Mouse (Mus musculus) midbrain, embryonic 13.5 days (tissue): ENCODE results near the gene Pcnx2. TPM values are rescaled to one million over a fixed set of nuclear protein-coding genes. Genes with fewer than 3 reads are reported as not detected.
A peak's percentile ranks its signal among the peaks of the same experiment; 100 is the strongest.

Experiments
- ATAC-seq: fragments of 200-750 bp; cut with Nextera tagmentation; 2 replicates; pipeline ENCODE4 v1.8.0; 2017; ENCODE audit warnings: mild to moderate bottlenecking, moderate TSS enrichment, moderate library complexity
- H3K27ac ChIP-seq: fragments of 300-500 bp; sonication (generic); 2 replicates; pipeline ENCODE4 v1.5.1; 2015; ENCODE audit warnings: inconsistent platforms, mild to moderate bottlenecking, moderate library complexity
- H3K27me3 ChIP-seq: fragments of 300-500 bp; sonication (generic); 2 replicates; pipeline ENCODE4 v1.6.1; 2015; ENCODE audit warnings: mild to moderate bottlenecking, inconsistent platforms
- H3K36me3 ChIP-seq: fragments of 300-500 bp; sonication (generic); 2 replicates; pipeline ENCODE4 v1.6.1; 2015; ENCODE audit warnings: mild to moderate bottlenecking, inconsistent platforms
- H3K4me1 ChIP-seq: fragments of 300-500 bp; sonication (generic); replicated peaks from 2 replicates; pipeline ENCODE4 v1.6.1; 2015; ENCODE audit warnings: inconsistent platforms
- H3K4me2 ChIP-seq: fragments of 300-500 bp; sonication (generic); replicated peaks from 2 replicates; pipeline ENCODE4 v1.6.1; 2015; ENCODE audit warnings: moderate library complexity, mild to moderate bottlenecking, inconsistent platforms
- H3K4me3 ChIP-seq: fragments of 300-500 bp; sonication (generic); replicated peaks from 2 replicates; pipeline ENCODE4 v1.5.1; 2015; ENCODE audit warnings: mild to moderate bottlenecking, inconsistent platforms
- H3K9ac ChIP-seq: fragments of 300-500 bp; sonication (generic); replicated peaks from 2 replicates; pipeline ENCODE4 v1.6.1; 2015; ENCODE audit warnings: mild to moderate bottlenecking, inconsistent platforms
- H3K9me3 ChIP-seq: fragments of 300-500 bp; sonication (generic); 2 replicates; pipeline ENCODE4 v1.6.1; 2016; ENCODE audit warnings: mild to moderate bottlenecking, inconsistent platforms
- WGBS: fragments of 180-500 bp; shearing (Covaris S2); methylation state at CpG from one replicate; pipeline ENCODE4 v1.1.7; 2015; 5-methylcytosine and 5-hydroxymethylcytosine counted together
- polyA plus RNA-seq: library from polyadenylated mRNA; unstranded; fragments of >200 nt; fragmentation: Nextera tagmentation; extraction: Ambion mirVana; gene quantifications from 2 replicates; pipeline ENCODE4 v1.2.1, GENCODE M21; 2015

Gene Pcnx2
- polyA plus RNA-seq, 1 experiment from 2014 or later = 3.8 TPM

- Histone ChIP-seq H3K4me2 (no peak overlapping the region), H3K4me1 (peaks cover 7% of the 10 kb centered on the region; the same call in 1 of the 2 replicates), H3K36me3 (peaks cover 62% of the 10 kb centered on the region), H3K9ac (no peak overlapping the region), H3K9me3 (no peaks in the 10 kb centered on the region), H3K27ac (no peak overlapping the region), H3K4me3 (no peak overlapping the region), H3K27me3 (no peaks in the 10 kb centered on the region)
- WGBS = 92% methylated on average over 9 of the region's 9 CpGs
- no peak for ATAC-seq
Measured at GRCm38 (mm10) chr8:125887549-125887948, 10.6 kb downstream of the Pcnx2 start.

- WGBS = 76% methylated on average over 3 of the region's 4 CpGs
- no peak for ATAC-seq
- Histone ChIP-seq H3K4me3 (no peak overlapping the region), H3K27ac (no peak overlapping the region), H3K4me1 (peaks cover 7% of the 10 kb centered on the region; the same call in 1 of the 2 replicates), H3K36me3 (peaks cover 26% of the 10 kb centered on the region), H3K9ac (no peak overlapping the region), H3K27me3 (no peaks in the 10 kb centered on the region), H3K4me2 (no peak overlapping the region), H3K9me3 (no peaks in the 10 kb centered on the region)
Measured at GRCm38 (mm10) chr8:125880447-125880846, 17.7 kb downstream of the Pcnx2 start.

GRCm38 (mm10) chr8:125873250-125873534 lies 24.9 kb downstream of the Pcnx2 start:
- no peak overlapping the region for H3K27ac ChIP-seq
- no peak overlapping the region for H3K4me2 ChIP-seq
- H3K9me3 ChIP-seq = no peaks in the 10 kb centered on the region
- peaks cover 15% of the 10 kb centered on the region for H3K36me3 ChIP-seq
- peaks cover 16% of the 10 kb centered on the region for H3K4me1 ChIP-seq
- ATAC-seq = no peak
- H3K9ac ChIP-seq = no peak overlapping the region
- 87% methylated on average over 2 of the region's 2 CpGs for WGBS
- H3K27me3 ChIP-seq = no peaks in the 10 kb centered on the region; the same call in 1 of the 2 replicates
- no peak overlapping the region for H3K4me3 ChIP-seq

- no peaks in the 10 kb centered on the region; the same call in 1 of the 2 replicates for H3K27me3 ChIP-seq
- H3K27ac ChIP-seq = no peak overlapping the region
- peaks cover 12% of the 10 kb centered on the region for H3K36me3 ChIP-seq
- no peak for ATAC-seq
- H3K9ac ChIP-seq = no peak overlapping the region
- 76% methylated on average over 9 of the region's 9 CpGs for WGBS
- H3K4me1 ChIP-seq = peaks cover 16% of the 10 kb centered on the region
- H3K4me3 ChIP-seq = no peak overlapping the region
- H3K4me2 ChIP-seq = no peak overlapping the region
- no peaks in the 10 kb centered on the region for H3K9me3 ChIP-seq
Measured at GRCm38 (mm10) chr8:125872501-125873249, 25.4 kb downstream of the Pcnx2 start.

- Histone ChIP-seq H3K9me3 (no peaks in the 10 kb centered on the region), H3K4me3 (no peak overlapping the region), H3K36me3 (peaks cover 7% of the 10 kb centered on the region; the same call in 1 of the 2 replicates), H3K4me2 (0 out of 2 replicates have a peak overlapping the region, but pooled peaks have one; percentile 7), H3K4me1 (peaks cover 16% of the 10 kb centered on the region), H3K9ac (no peak overlapping the region), H3K27ac (peak overlapping the region; percentile 74), H3K27me3 (no peaks in the 10 kb centered on the region; the same call in 1 of the 2 replicates)
- peak; percentile 95 for ATAC-seq
- 2% methylated on average over 7 of the region's 7 CpGs for WGBS
Measured at GRCm38 (mm10) chr8:125870821-125871321, 27.2 kb downstream of the Pcnx2 start.

GRCm38 (mm10) chr8:125870179-125870702 lies 27.9 kb downstream of the Pcnx2 start:
- Histone ChIP-seq H3K36me3 (peaks cover 7% of the 10 kb centered on the region; the same call in 1 of the 2 replicates), H3K4me1 (peaks cover 16% of the 10 kb centered on the region), H3K9me3 (no peaks in the 10 kb centered on the region), H3K9ac (no peak overlapping the region), H3K27me3 (no peaks in the 10 kb centered on the region; the same call in 1 of the 2 replicates), H3K4me2 (no peak overlapping the region), H3K4me3 (no peak overlapping the region), H3K27ac (peak overlapping the region; percentile 74)
- ATAC-seq = peak; percentile 62
- WGBS = 19% methylated on average over 6 of the region's 6 CpGs

- 78% methylated on average over 3 of the region's 3 CpGs for WGBS
- Histone ChIP-seq H3K27me3 (no peaks in the 10 kb centered on the region; the same call in 1 of the 2 replicates), H3K9me3 (no peaks in the 10 kb centered on the region), H3K9ac (no peak overlapping the region), H3K4me2 (no peak overlapping the region), H3K4me1 (peaks cover 16% of the 10 kb centered on the region), H3K36me3 (0 out of 2 replicates have a peak, but pooled peaks cover 2% of the 10 kb centered on the region), H3K27ac (peak overlapping the region; percentile 74), H3K4me3 (no peak overlapping the region)
- ATAC-seq = peak; percentile 37; the same call in 1 of the 2 replicates
Measured at GRCm38 (mm10) chr8:125869739-125870138, 28.4 kb downstream of the Pcnx2 start.

- H3K27ac ChIP-seq = no peak overlapping the region
- H3K4me1 ChIP-seq = peaks cover 16% of the 10 kb centered on the region
- no peak overlapping the region for H3K4me3 ChIP-seq
- no peaks in the 10 kb centered on the region; the same call in 1 of the 2 replicates for H3K27me3 ChIP-seq
- no peaks in the 10 kb centered on the region for H3K9me3 ChIP-seq
- 0 out of 2 replicates have a peak, but pooled peaks cover 2% of the 10 kb centered on the region for H3K36me3 ChIP-seq
- H3K9ac ChIP-seq = no peak overlapping the region
- 80% methylated on average over 7 of the region's 7 CpGs for WGBS
- no peak overlapping the region for H3K4me2 ChIP-seq
- no peak for ATAC-seq
Measured at GRCm38 (mm10) chr8:125868552-125868951, 29.6 kb downstream of the Pcnx2 start.

- no peak overlapping the region for H3K9ac ChIP-seq
- no peaks in the 10 kb centered on the region for H3K9me3 ChIP-seq
- no peak overlapping the region for H3K4me3 ChIP-seq
- H3K4me1 ChIP-seq = peaks cover 20% of the 10 kb centered on the region
- no peak for ATAC-seq
- H3K27me3 ChIP-seq = 0 out of 2 replicates have a peak, but pooled peaks cover 5% of the 10 kb centered on the region
- no peak overlapping the region for H3K4me2 ChIP-seq
- H3K27ac ChIP-seq = no peak overlapping the region
- 0 out of 2 replicates have a peak, but pooled peaks cover 2% of the 10 kb centered on the region for H3K36me3 ChIP-seq
- 87% methylated on average over 12 of the region's 12 CpGs for WGBS
Measured at GRCm38 (mm10) chr8:125866125-125866524, 32.0 kb downstream of the Pcnx2 start.

- H3K27ac ChIP-seq = no peak overlapping the region
- H3K4me2 ChIP-seq = no peak overlapping the region
Measured at GRCm38 (mm10) chr8:125857251-125857650, 40.9 kb downstream of the Pcnx2 start.

GRCm38 (mm10) chr8:125856160-125856559 lies 42.0 kb downstream of the Pcnx2 start:
- Histone ChIP-seq H3K36me3 (no peaks in the 10 kb centered on the region), H3K4me3 (no peak overlapping the region), H3K9me3 (no peaks in the 10 kb centered on the region), H3K9ac (no peak overlapping the region), H3K27ac (no peak overlapping the region), H3K27me3 (peaks cover 7% of the 10 kb centered on the region), H3K4me1 (peaks cover 22% of the 10 kb centered on the region), H3K4me2 (no peak overlapping the region)
- ATAC-seq = no peak
- 79% methylated on average over 4 of the region's 4 CpGs for WGBS

More at GRCm38 (mm10) chr8:125857251-125857650, 40.9 kb downstream of the Pcnx2 start:
- H3K36me3 ChIP-seq = no peaks in the 10 kb centered on the region
- H3K27me3 ChIP-seq = peaks cover 11% of the 10 kb centered on the region
- no peaks in the 10 kb centered on the region for H3K9me3 ChIP-seq
- H3K9ac ChIP-seq = no peak overlapping the region
- WGBS = 50% methylated on average over 6 of the region's 6 CpGs
- peaks cover 24% of the 10 kb centered on the region for H3K4me1 ChIP-seq
- no peak overlapping the region for H3K4me3 ChIP-seq
- no peak for ATAC-seq

GRCm38 (mm10) chr8:125854379-125854778 lies 43.7 kb downstream of the Pcnx2 start:
- peaks cover 7% of the 10 kb centered on the region; the same call in 1 of the 2 replicates for H3K36me3 ChIP-seq

More at GRCm38 (mm10) chr8:125854379-125854778, 43.7 kb downstream of the Pcnx2 start:
- Histone ChIP-seq H3K27ac (no peak overlapping the region), H3K4me1 (peaks cover 22% of the 10 kb centered on the region), H3K4me2 (no peak overlapping the region), H3K27me3 (peaks cover 5% of the 10 kb centered on the region), H3K9ac (no peak overlapping the region), H3K4me3 (no peak overlapping the region), H3K9me3 (no peaks in the 10 kb centered on the region)
- ATAC-seq = no peak
- 71% methylated on average over 7 of the region's 7 CpGs for whole genome bisulfite sequencing
